Mouse (Mus musculus): ENCODE measurements around the gene Atl3.
A peak's percentile ranks its signal among the peaks of the same experiment; 100 is the strongest.

Atl3 gene

GRCm38 (mm10) chr19:7498816-7499215 is 5.0 kb downstream of the Atl3 start:
- no peak for DNase-seq (ENCODE audit: extremely low spot score)

DNA sequence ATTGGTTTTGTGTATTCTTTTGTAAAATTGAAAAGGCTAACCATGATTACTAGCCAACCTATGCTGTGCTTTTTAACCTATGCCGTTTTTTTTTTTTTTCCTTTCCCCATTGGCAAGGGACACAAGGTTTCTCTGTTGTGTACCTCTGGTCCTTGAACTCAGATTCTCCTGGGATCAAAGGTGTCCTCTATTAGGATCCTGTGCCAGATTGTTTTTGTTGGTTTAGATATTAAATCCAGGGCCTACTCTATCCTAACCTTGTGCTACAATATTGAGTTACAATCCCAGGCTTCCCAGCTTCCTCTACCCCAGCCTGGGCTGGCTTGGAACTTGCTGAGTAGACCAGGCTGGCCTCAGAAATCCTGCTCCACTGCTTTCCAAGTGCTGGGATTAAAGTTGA is 6.9 kb downstream of the Atl3 start:
- DNase-seq (ENCODE audit: extremely low spot score), result no peak

- DNase-seq (ENCODE audit: extremely low spot score), result no peak
Observed at GRCm38 (mm10) chr19:7502432-7502831, 8.6 kb downstream of the Atl3 start.

- DNase-seq (ENCODE audit: extremely low spot score), result no peak
Observed at GRCm38 (mm10) chr19:7506321-7506720, 12.5 kb downstream of the Atl3 start.

GRCm38 (mm10) chr19:7508026-7508425 is 14.2 kb downstream of the Atl3 start:
- DNase-seq (ENCODE audit: extremely low spot score), result no peak

DNA sequence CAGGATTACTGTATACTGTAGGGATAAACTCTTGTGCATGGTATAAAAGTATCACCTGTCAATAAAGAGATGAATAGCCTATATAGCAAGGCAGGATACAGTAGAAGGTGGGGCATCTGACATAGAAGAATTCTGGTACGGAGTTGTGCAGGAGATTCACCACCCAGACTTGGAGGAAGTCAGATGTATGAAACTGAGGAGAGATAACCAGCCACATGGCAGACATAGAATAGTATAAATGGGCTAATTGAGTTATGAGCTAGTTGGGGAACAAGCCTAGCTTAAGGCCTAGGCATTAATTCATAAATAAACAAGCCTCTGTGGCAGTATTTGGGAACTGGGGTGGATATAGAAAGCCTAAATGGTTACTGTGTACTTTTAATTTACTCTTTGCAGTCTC is 22.6 kb downstream of the Atl3 start:
- no peak for DNase-seq (ENCODE audit: extremely low spot score)

GRCm38 (mm10) chr19:7521619-7522018 is 27.8 kb downstream of the Atl3 start:
- DNase-seq (ENCODE audit: extremely low spot score), result no peak

- DNase-seq (ENCODE audit: extremely low spot score), result no peak
Observed at GRCm38 (mm10) chr19:7522856-7523255, 29.0 kb downstream of the Atl3 start.

DNA sequence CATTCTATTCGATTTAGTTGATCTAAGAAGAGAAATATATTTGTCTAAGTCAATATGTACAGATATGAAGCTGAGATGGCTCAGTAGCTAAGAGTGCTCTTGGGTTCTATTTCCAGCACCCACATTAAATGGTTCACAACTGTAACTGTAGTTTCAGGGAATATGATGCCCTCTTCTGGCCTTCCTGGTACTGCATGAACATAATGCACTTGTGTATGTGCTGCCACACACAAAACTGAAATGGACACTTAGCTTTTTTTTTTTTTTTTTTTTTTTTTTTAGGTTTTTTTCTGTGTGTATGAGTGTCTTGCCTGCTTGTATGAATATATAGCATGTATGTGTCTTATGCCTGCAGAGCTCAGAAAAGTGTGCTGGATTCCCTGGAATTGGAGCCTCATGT is 29.5 kb downstream of the Atl3 start:
- DNase-seq (ENCODE audit: extremely low spot score), result no peak

DNA sequence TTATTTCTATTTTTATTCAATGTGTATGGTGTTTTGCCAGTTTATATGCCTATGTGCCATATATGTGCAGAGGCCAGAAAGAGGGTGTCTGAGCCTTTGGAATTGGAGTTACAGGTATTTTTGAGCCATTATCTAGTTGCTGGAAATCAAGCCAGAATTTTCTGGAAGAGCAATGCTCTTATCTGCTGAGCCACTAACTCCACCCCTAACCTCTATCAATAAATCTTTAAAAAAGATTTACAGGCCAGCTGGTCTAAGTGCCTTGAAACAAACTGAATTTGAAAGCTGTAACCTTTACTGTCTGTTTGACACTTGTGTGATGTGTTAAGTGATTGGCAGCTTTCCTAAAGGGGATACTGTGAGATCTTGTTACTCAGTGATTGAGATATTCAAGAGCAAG is 29.9 kb downstream of the Atl3 start:
- no peak for DNase-seq (ENCODE audit: extremely low spot score)

- DNase-seq (ENCODE audit: extremely low spot score), result no peak
Observed at GRCm38 (mm10) chr19:7524879-7525278, 31.0 kb downstream of the Atl3 start.

- DNase-seq (ENCODE audit: extremely low spot score), result peak; percentile 49
Observed at GRCm38 (mm10) chr19:7528639-7529428, 35.0 kb downstream of the Atl3 start.

GRCm38 (mm10) chr19:7531906-7532305 is 38.1 kb downstream of the Atl3 start:
- DNase-seq (ENCODE audit: extremely low spot score), result no peak

DNA sequence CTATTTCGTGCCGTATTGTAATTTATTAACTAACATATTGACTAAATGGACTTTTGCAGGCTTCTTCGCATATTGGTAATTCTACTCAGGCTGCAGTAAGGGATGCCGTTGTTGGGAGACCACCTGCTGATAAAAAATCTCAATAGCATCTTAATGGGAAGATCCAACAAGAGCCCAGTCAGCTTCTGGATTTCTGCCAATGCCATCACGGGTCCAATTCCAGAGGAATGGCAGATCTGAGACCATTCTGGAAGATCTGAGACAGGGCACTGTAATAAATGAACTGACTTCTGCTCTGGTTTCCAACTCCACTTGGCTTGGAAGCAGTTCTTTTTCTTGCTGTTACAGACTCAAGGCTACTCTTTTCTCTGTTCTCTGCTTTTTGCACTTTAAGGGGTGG is 40.1 kb downstream of the Atl3 start:
- no peak for DNase-seq (ENCODE audit: extremely low spot score)

- no peak for DNase-seq (ENCODE audit: extremely low spot score)
Observed at GRCm38 (mm10) chr19:7548924-7549323, 55.1 kb downstream of the Atl3 start.

- no peak for DNase-seq (ENCODE audit: extremely low spot score)
Observed at GRCm38 (mm10) chr19:7551550-7552300, 57.9 kb downstream of the Atl3 start.

DNA sequence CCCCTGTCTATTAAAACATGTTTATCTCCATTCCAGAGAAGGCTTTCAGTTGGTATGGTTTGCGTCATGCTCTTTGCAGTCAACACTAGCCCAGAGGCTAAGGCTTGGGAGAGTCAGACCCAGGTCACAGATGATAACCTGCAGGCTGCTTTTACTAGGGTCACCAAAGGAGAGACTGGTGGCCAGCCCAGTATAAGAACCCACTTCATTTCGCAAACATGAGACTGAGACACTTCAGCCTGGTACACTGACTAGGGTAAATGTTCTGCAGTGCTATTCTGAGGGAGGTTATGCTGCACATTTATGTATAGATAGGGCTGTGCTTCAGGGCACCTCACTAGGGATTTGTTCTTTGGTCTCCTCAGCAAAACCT is 58.4 kb downstream of the Atl3 start:
- DNase-seq (ENCODE audit: extremely low spot score), result no peak

DNA sequence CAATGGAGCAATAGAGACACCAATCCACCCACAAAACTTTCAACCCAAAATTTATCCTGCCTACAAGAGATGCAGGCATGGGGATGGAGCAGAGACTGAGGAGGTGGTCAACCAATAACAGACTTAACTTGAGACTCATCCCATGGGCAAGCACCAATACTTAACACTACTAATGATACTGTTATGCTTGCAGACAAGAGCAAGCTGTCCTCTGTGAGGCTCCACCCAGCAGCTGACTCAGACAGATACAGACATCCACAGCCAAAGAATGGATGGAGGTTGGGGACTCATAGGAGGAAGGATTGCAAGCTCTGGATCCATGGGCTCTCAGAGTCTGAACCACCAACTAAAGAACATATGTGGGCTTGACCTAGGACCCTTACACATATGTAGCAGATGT is 59.6 kb downstream of the Atl3 start:
- no peak for DNase-seq (ENCODE audit: extremely low spot score)

DNA sequence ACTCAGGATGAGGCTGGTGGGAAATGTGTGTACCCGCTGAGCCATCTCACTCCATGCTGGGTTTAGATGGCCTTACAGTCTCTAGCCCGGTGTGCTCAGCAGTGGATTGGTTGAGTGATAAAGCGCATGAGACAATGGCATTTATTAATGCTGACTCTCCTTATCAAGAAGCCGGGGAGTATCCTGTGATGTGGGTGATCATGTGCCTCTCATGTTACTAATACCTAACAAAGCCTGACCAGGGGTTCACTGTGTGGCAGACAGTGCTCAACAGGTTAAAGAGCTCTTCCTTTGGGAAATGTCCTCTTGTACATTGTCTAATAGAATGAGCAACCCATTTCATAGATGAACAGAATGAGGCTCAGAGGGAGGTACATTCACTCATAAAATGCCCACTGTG is 61.0 kb downstream of the Atl3 start:
- DNase-seq (ENCODE audit: extremely low spot score), result no peak

- no peak for DNase-seq (ENCODE audit: extremely low spot score)
Observed at GRCm38 (mm10) chr19:7556641-7557040, 62.8 kb downstream of the Atl3 start.

- peak; percentile 73 for DNase-seq (ENCODE audit: extremely low spot score)
Observed at GRCm38 (mm10) chr19:7557328-7557822, 63.5 kb downstream of the Atl3 start, which contains the start of gene Pla2g16. Gene Pla2g16, plus strand, starts transcription at chr19:7557459.

DNA sequence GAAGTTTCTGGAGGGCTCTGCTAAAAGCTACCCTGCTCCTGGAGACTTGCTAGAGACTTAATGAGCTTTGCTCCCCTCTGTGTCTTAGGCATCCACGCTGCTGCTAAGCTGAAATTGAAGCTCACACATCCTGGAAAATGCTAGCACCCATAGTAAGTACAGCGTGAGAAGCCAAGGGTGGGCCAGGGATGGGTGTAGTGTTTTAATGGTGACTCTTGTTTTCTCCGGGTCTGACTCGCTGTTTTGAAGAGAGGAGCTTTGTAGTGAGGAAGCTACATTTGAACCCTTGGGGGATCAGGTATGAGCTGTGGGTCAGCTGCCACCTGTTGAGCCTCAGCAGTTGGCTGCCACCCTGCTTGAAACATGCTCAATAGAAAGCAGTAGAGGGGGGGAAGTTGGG is 64.0 kb downstream of the Atl3 start:
- DNase-seq (ENCODE audit: extremely low spot score), result no peak

DNA sequence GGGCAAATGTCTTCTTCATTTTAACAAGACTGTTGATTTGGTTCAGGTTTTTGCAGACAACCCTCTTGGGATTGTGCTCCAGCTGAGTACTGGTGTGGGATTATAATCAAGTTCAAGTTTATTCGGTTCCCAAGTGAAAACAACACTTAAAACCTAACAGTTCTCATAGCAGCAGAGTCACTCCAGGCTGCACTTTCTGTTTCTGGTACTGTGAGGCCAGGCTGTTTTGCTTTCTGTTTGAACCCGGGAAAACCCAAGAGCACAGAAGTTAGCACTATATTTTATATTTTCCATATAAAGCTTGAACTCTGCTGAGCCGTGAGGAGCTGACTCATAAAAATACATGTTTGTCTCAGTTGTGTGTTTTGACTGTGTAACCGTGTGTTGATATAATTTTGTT is 64.8 kb downstream of the Atl3 start:
- DNase-seq (ENCODE audit: extremely low spot score), result no peak
